Mouse (Mus musculus): ENCODE results near the gene Dctn2. TPM values are rescaled to one million over a fixed set of nuclear protein-coding genes. Genes with fewer than 3 reads are reported as not detected.

Gene Dctn2
- total and polyA plus RNA-seq, 3 experiments, result 66.3 to 91.9 (median 79.1) TPM

- dilution Hi-C loops (cut with MboI; ENCODE audit: extremely low pct_ligation_motif_present, extremely low pct_unique_long_range_greater_than_20kb, low sequenced_read_pairs), result no loop called here
- DNase-seq (ENCODE audit: extremely low read depth), result peak; percentile 90
- Histone ChIP-seq H3K79me2 (replicated peaks; ENCODE audit: control insufficient read depth, extremely low read depth, insufficient read depth, poor library complexity, severe bottlenecking) (peaks cover 19% of the 10 kb centered on the region), H3K27me3 (replicated peaks) (no peaks in the 10 kb centered on the region), H3K9me3 (replicated peaks; ENCODE audit: low read length) (no peaks in the 10 kb centered on the region), H3K4me2 (ENCODE audit: insufficient read depth, low read depth, poor library complexity, severe bottlenecking) (peak overlapping the region; percentile 29), H3K9ac (ENCODE audit: insufficient read depth, low read depth) (peak overlapping the region; percentile 93), H3K4me3 (replicated peaks in 1 of 3; ENCODE audit: low read depth in 2 of 3, low read length in 2 of 3, poor library complexity in 1 of 3) (peak overlapping the region; percentile 80 to 97 (median 83)), H3K27ac (ENCODE audit: insufficient read depth, low read depth) (peak overlapping the region; percentile 91; the same call in 1 of the 2 replicates), H3K36me3 (replicated peaks in 1 of 2; ENCODE audit: control insufficient read depth in 1 of 2, insufficient read depth in 1 of 2, low read length in 1 of 2) (peaks cover 24 to 26% of the 10 kb centered on the region in 2 experiments), H3K4me1 (ENCODE audit: control insufficient read depth in 1 of 2, insufficient read depth in 2 of 2) (peaks cover 5 to 17% of the 10 kb centered on the region in 2 experiments)
- in situ Hi-C loops (cut with MboI; ENCODE audit: low pct_ligation_motif_present, low pct_unique_long_range_greater_than_20kb, low sequenced_read_pairs), result no loop called here
- no peak for TF ChIP-seq ZNF384 (IDR thresholded peaks at IDR 0.05; ENCODE audit: low read depth, low read length)
- TF ChIP-seq UBTF (IDR thresholded peaks at IDR 0.05; ENCODE audit: low read depth, low read length), result no peak
- TF ChIP-seq NELFE (IDR thresholded peaks at IDR 0.05; ENCODE audit: low read depth, low read length), result no peak
- no peak for TF ChIP-seq JUN (IDR thresholded peaks at IDR 0.05; ENCODE audit: insufficient read depth, low read depth, low read length)
- no peak for TF ChIP-seq CHD1 (IDR thresholded peaks at IDR 0.05; ENCODE audit: low read depth, low read length)
- TF ChIP-seq USF2 (conservative IDR thresholded peaks at IDR 0.05; ENCODE audit: low read depth, low read length), result no peak
- no peak; the same call in 1 of the 2 replicates for TF ChIP-seq IRF4 (IDR thresholded peaks at IDR 0.05; ENCODE audit: low read depth, low read length)
- no peak for TF ChIP-seq MAZ (IDR thresholded peaks at IDR 0.05; ENCODE audit: low read depth, low read length)
- TF ChIP-seq TBP (conservative IDR thresholded peaks at IDR 0.05; ENCODE audit: low read depth, low read length), result no peak
- peak; percentile 68 for TF ChIP-seq SMC3 (IDR thresholded peaks at IDR 0.05; ENCODE audit: low read depth, low read length)
- no peak for TF ChIP-seq ZKSCAN1 (IDR thresholded peaks at IDR 0.05; ENCODE audit: borderline replicate concordance, low read depth, low read length)
- TF ChIP-seq PAX5 (IDR thresholded peaks at IDR 0.05; ENCODE audit: low read length), result no peak
- no peak; the same call in 1 of the 2 replicates for TF ChIP-seq MXI1 (IDR thresholded peaks at IDR 0.05; ENCODE audit: low read depth, low read length)
- peak; percentile 37; the same call in 1 of the 2 replicates for TF ChIP-seq HCFC1 (IDR thresholded peaks at IDR 0.05; ENCODE audit: low read depth, low read length)
- TF ChIP-seq KAT2A (IDR thresholded peaks at IDR 0.05; ENCODE audit: insufficient replicate concordance, low read length), result no peak
- TF ChIP-seq SIN3A (IDR thresholded peaks at IDR 0.05; ENCODE audit: low read length), result peak; percentile 94
- peak; percentile 37 for TF ChIP-seq RAD21 (IDR thresholded peaks at IDR 0.05; ENCODE audit: low read depth, low read length)
- peak; percentile 50; the same call in 1 of the 2 replicates for TF ChIP-seq ELF1 (IDR thresholded peaks at IDR 0.05; ENCODE audit: low read depth, low read length)
- no peak for TF ChIP-seq RCOR1 (conservative IDR thresholded peaks at IDR 0.05; ENCODE audit: low read depth, low read length)
- no peak for TF ChIP-seq TCF12 (IDR thresholded peaks at IDR 0.05; ENCODE audit: low read depth, low read length)
- peak; percentile 79; the same call in 1 of the 2 replicates for TF ChIP-seq MYC (IDR thresholded peaks at IDR 0.05; ENCODE audit: low read depth, low read length)
- TF ChIP-seq POLR2A (IDR thresholded peaks at IDR 0.05; ENCODE audit: low read depth, low read length), result no peak
- TF ChIP-seq CHD2 (IDR thresholded peaks at IDR 0.05; ENCODE audit: low read length), result no peak
- no peak for TF ChIP-seq E2F4 (IDR thresholded peaks at IDR 0.05; ENCODE audit: insufficient replicate concordance, low read depth, low read length)
- TF ChIP-seq ZC3H11A (IDR thresholded peaks at IDR 0.05; ENCODE audit: low read depth, low read length), result no peak
- TF ChIP-seq POLR2AphosphoS2 (IDR thresholded peaks at IDR 0.05; ENCODE audit: low read depth, low read length), result no peak
- TF ChIP-seq USF1 (IDR thresholded peaks at IDR 0.05; ENCODE audit: low read depth, low read length), result no peak
- TF ChIP-seq ETS1 (conservative IDR thresholded peaks at IDR 0.05; ENCODE audit: low read depth, low read length), result peak; percentile 42; the same call in 1 of the 2 replicates
- TF ChIP-seq MAX (IDR thresholded peaks at IDR 0.05; ENCODE audit: low read length), result peak; percentile 48; the same call in 1 of the 2 replicates
- no peak for TF ChIP-seq EP300 (IDR thresholded peaks at IDR 0.05; ENCODE audit: low read length)
- no peak for TF ChIP-seq JUND (conservative IDR thresholded peaks at IDR 0.05; ENCODE audit: low read depth, low read length)
- no peak for TF ChIP-seq BHLHE40 (IDR thresholded peaks at IDR 0.05; ENCODE audit: low read depth, low read length)
- TF ChIP-seq CTCF (conservative IDR thresholded peaks at IDR 0.05 in 1 of 2, IDR thresholded peaks at IDR 0.05 in 1 of 2; ENCODE audit: low read depth in 2 of 2, low read length in 2 of 2), result peak; percentile 88 to 90
Observed at GRCm38 (mm10) chr10:127312356-127312676, 46.1 kb downstream of the Dctn2 start.
